Comparison of ENCODE assay signal across 8 mouse cellular contexts in genomic region chr6:146578111-146578531, GRCm38 (mm10). TPM values are rescaled to one million over a fixed set of nuclear protein-coding genes. Genes with fewer than 3 reads are reported as not detected.
A peak's percentile ranks its signal among the peaks of the same experiment; 100 is the strongest.
DNase-seq lines count a peak whose midpoint lies in the region; ATAC-seq lines count a peak whose summit lies in the region.

No protein-coding gene starts in this region.

- H3K9ac ChIP-seq in heart, embryonic 11.5 days (ENCODE audit: low read depth, low read length): peak overlapping the region; percentile 94
- peak overlapping the region; percentile 88 for H3K9ac ChIP-seq in kidney, embryonic 15.5 days

- H3K4me2 ChIP-seq in heart, embryonic 11.5 days: peak overlapping the region; percentile 83
- H3K4me2 ChIP-seq in kidney, embryonic 15.5 days: peak overlapping the region; percentile 65

- no peaks in the 10 kb centered on the region for H3K27me3 ChIP-seq in heart, embryonic 11.5 days (ENCODE audit: control insufficient read depth, insufficient read depth, low read length)
- H3K27me3 ChIP-seq in kidney, embryonic 15.5 days: no peaks in the 10 kb centered on the region

- H3K4me3 ChIP-seq in heart, embryonic 11.5 days (ENCODE audit: low read depth, low read length): peak overlapping the region; percentile 86
- H3K4me3 ChIP-seq in kidney, embryonic 15.5 days (replicated peaks): peak overlapping the region; percentile 83

- peak; percentile 66 for DNase-seq in right cerebral cortex, postnatal 14 days
- no peak for DNase-seq in right cerebral cortex, postnatal 36 days (ENCODE audit: low spot score in 2 of 2)
- DNase-seq in embryo, embryonic 10.5 days (ENCODE audit: low spot score): peak; percentile 56
- peak; percentile 81 for DNase-seq in lung, postnatal 14 days
- DNase-seq in spleen, adult 12 weeks (ENCODE audit: low spot score): peak; percentile 64
- no peak for DNase-seq in cerebellum, postnatal 36 days

- under 1% methylated on average over 22 of the region's 22 CpGs for WGBS in heart, embryonic 11.5 days (ENCODE audit: insufficient replicate concordance)
- WGBS in kidney, embryonic 15.5 days: 1% methylated on average over 22 of the region's 22 CpGs

- H3K4me1 ChIP-seq in heart, embryonic 11.5 days (ENCODE audit: control insufficient read depth, insufficient read depth, low read length): peaks cover 20% of the 10 kb centered on the region
- H3K4me1 ChIP-seq in kidney, embryonic 15.5 days: peaks cover 35% of the 10 kb centered on the region

- H3K9me3 ChIP-seq in heart, embryonic 11.5 days (replicated peaks; ENCODE audit: control insufficient read depth, low read length): no peaks in the 10 kb centered on the region
- no peaks in the 10 kb centered on the region for H3K9me3 ChIP-seq in kidney, embryonic 15.5 days (replicated peaks)

- ATAC-seq in heart, embryonic 11.5 days (replicated peaks; ENCODE audit: insufficient number of reproducible peaks, low FRiP score, low TSS enrichment): peak; percentile 63
- ATAC-seq in kidney, embryonic 15.5 days (replicated peaks; ENCODE audit: low FRiP score): peak; percentile 72

- peak overlapping the region; percentile 98 for H3K27ac ChIP-seq in heart, embryonic 11.5 days (ENCODE audit: low read depth, low read length)
- peak overlapping the region; percentile 98 for H3K27ac ChIP-seq in kidney, embryonic 15.5 days

- no peaks in the 10 kb centered on the region for H3K36me3 ChIP-seq in heart, embryonic 11.5 days (ENCODE audit: control insufficient read depth, insufficient read depth, low read length)
- peaks cover 4% of the 10 kb centered on the region; the same call in 1 of the 2 replicates for H3K36me3 ChIP-seq in kidney, embryonic 15.5 days

RNA-seq across cellular contexts. Expression of gene Ints13, which starts 0.5 kb away (rescaled TPM):
- 51.8 and 56.3 TPM in 2 replicates for polyA plus RNA-seq in heart, embryonic 11.5 days (2014; fragmentation: Nextera tagmentation; extraction: Ambion mirVana)
- polyA plus RNA-seq in kidney, embryonic 15.5 days (2015; fragmentation: Nextera tagmentation; extraction: Ambion mirVana): 82.7 and 87.4 TPM in 2 replicates

RNA-seq across cellular contexts. Expression of gene Fgfr1op2, which starts 1.1 kb away (rescaled TPM):
- polyA plus RNA-seq in heart, embryonic 11.5 days (2014; fragmentation: Nextera tagmentation; extraction: Ambion mirVana): 92.8 and 93.4 TPM in 2 replicates
- 85.5 and 87.8 TPM in 2 replicates for polyA plus RNA-seq in kidney, embryonic 15.5 days (2015; fragmentation: Nextera tagmentation; extraction: Ambion mirVana)

Comparison
In these comparisons a context has a peak if more than half of its experiments do, and no peak if none do; other contexts are left out.
1. DNase-seq: peak in right cerebral cortex, postnatal 14 days (single experiment), embryo, embryonic 10.5 days (single experiment), lung, postnatal 14 days (single experiment) and spleen, adult 12 weeks (single experiment); none in right cerebral cortex, postnatal 36 days (0 of 2) and cerebellum, postnatal 36 days (0 of 2).